Mouse (Mus musculus) embryo, embryonic 10 days (tissue): ENCODE data around the gene Gnat3.
"Not testable (repeated sequence)": the region's sequence is repeated elsewhere in the genome, so short reads cannot be mapped to it uniquely, and the experiment has no call there.

Source experiments
- DNase-seq: peaks from one replicate; pipeline ENCODE4 v3.0.0-alpha.2; 2015; ENCODE audit warnings: low spot score

Gnat3 gene

DNA sequence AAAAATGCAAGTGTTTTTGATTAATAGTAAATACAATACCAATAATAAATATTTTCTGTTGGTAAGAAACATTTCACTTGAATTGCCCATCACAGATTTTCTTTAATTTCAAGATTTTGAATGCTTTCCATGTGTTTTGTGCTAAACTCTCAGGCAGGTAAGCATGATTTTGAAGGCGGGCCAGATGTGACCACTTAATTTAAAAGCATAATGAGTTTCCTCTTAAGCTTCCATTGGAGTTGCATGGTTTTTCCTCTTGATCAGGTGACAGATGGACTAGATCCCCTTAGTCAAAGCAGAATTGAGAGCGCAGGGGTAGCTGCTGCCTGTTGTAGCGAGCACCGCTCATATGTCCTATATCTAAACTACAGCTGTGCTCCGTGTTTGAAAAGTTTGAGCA lies at the start of gene Gnat3:
Gene Gnat3, plus strand, starts transcription at position 301 of the 400 bp plus-strand sequence.
- DNase-seq, result no peak

DNA sequence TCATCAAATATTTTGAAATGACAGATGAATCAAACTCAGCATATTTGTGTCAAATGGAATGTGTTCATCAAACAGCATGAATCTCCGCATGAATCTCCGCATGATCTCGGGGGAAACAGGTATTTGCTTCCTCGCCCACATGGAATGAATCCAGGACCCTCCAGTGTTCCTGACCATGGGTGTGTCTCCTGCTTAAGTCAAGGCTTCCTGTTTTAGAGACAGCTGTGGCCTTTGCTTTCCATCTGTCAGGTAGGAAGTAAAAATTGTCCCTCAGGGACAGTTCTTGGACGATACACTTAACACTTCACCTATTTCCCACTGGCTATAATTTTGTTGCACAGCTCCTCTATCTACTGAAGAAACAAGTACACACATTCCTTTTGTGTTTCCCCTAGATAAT lies 43.4 kb upstream of the Gnat3 start:
- DNase-seq, result no peak

DNA sequence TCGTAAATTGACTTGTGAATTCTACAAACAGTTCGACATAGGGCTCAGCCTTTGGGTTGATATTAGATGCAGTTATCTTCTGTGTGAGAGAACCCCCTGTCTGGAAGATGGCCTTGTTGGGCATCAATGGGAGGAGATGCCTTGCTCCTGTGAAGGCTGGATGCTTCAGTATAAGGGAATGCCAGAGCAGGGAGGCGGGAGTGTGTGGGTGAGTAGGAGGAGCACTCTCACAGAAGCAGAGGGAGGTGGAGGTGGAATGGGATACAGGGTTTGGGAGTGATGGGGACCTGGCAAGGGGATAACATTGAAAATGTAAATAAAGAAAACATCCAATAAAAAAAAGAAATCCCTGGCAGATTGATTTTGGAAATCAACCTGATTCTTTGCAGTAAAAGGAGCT lies 38.7 kb upstream of the Gnat3 start:
- no peak for DNase-seq

DNA sequence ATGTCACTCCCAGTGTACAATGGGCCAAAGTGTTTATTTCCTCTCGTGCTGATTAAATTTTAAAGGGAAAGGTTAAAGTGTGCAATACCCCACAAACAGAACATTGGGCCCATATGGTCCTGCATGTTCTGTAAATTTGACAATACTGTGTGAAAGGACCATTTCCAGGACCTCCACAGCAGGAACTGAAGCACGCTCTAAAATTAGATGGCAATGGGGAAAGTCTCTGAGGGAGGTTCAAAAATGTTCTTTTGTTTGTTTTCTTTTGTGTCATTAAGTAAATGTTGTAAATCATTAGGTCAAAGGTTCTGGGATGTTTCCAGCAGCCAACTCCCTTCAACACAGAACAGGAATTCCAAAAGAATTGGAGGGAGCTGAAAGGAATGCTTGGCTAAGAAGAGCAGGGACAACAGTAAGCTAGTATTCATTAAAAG lies 38.2 kb upstream of the Gnat3 start:
- DNase-seq, result no peak

DNA sequence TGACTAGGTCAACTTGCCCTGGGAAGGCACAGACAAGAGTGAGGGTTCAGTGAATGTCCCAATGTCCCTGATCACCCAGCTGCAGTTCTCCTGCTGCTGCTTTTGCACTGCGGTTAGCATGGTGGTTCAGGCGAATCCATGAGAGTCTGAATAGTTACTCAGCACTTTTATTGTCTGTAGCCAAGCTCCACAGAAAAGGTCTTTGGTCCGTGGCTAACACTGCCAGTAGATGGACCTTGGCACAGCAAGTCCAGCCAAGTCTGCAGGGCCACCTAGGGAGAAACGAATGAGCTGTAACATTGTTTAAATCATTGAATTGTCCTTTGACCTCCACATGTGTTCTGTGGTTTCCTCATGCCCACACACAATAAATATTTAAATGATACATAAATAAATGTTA lies 33.9 kb upstream of the Gnat3 start:
- peak; percentile 23 for DNase-seq

DNA sequence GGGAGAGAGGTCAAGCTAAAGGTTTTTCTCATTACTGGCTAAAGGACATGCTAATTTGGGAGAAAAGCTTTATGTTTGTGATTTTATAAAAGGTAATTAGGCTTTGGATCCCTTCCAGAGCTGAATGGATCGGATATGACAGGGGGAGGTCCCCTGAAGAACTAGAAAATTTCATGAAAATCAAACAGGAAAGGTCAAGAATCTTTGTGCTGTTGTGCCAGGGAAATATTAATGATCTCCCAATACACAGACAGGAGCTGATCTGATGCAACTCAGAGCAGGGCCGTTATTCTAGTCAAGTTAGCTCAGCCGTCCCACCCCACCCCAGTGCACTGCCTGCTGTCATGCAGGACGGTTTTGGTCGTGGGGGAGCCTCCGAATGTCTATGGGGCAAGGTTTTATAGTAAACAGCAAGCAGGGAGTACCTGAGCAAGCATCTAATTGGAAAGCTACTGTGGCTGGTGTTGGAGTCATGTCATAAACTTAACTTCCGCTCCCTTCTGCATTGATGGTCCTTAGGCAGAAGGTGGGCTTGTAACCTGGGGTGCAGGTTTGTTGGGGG lies 33.3 kb upstream of the Gnat3 start:
- no peak for DNase-seq

DNA sequence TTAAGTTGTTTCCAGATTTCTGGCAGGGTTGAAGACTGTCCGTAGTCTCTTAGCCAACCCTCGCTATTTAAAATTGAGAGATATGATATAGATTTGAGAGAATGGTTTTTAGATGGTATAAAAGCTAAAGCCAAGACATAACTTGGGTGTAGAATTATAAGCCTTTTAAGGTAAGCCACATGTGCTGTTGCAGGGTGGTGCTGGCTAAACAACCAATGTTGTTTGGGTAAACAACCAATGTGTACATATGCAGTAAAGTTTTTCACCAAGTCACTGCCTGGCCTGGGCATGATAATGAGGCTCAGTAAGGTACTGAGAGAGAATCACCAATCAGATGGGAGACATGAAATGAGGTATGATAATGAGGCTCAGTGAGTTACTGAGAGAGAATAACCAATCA lies 30.8 kb upstream of the Gnat3 start:
- not testable (repeated sequence) for DNase-seq

DNA sequence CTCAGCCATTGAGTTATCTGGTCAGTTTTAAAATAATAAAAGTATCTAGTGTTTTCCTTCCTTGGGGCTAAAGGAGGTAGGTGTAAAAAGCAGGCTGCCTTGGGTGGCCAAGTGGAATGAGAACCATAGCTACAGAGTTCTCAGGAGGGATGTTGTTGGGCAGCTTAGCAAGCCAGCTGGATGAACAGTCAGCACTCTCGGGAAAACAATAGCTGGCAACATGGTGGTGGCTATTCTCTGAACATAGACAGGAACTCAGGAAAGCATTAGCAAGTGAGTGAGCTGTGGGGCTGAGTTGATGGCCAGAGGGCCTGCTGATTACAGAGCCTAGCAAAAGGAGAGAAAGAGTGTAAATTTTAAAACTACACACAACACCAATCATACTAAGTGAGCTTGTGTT lies 27.8 kb upstream of the Gnat3 start:
- no peak for DNase-seq

DNA sequence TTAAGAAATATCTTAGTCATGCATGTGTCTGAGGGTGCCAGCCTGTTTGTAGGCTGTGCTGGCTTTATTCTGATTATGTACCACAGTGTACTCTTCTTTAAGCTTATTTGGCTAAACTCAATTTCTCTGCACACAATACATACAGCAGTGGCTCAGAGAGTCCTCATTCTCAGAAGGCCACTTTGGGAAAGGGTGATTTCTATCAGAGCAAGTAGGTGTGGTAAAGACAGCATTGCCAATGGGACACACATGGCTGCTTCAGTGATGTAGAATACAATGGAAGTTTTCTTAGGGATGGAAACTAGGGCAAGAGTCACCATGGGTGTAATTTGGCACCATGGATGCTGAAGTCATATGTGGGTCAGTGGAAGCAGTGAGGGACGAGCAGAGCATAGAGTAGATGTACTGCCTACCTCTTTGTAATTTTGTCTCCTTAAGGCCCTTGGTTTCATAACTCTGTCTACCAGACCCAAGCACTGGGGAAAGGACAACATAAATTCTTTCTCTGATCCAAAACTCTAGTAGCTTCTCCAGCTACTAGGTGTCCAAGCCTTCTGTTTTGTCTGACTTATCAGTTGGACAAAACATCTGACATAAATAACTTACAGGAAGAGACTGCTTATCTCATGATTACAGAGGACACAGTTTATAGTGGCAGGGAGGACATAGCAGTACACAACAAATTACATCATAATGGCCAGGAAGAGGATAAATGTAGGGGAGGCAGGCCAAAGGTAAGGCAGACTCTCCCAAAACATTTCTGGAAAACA lies 24.0 kb upstream of the Gnat3 start:
- DNase-seq, result no peak

DNA sequence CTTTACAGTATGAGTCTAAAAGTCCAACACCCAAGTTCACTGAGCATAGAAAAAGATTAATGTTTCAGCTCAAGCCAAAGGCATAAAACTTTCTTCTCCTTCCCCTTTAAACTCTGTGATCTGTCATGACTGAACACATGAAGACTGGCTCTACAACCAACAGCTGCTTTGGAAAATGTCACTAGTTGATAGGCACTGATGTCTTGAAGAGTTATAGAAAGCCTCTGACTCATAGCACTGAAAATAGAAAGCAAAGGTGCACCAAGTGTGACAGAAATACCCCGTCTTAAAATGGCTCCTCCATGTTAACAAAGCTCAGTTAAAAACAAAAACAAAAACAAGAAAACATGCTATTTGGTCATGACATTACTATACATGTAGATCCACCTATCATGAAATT lies 5.9 kb upstream of the Gnat3 start:
- DNase-seq, result no peak

DNA sequence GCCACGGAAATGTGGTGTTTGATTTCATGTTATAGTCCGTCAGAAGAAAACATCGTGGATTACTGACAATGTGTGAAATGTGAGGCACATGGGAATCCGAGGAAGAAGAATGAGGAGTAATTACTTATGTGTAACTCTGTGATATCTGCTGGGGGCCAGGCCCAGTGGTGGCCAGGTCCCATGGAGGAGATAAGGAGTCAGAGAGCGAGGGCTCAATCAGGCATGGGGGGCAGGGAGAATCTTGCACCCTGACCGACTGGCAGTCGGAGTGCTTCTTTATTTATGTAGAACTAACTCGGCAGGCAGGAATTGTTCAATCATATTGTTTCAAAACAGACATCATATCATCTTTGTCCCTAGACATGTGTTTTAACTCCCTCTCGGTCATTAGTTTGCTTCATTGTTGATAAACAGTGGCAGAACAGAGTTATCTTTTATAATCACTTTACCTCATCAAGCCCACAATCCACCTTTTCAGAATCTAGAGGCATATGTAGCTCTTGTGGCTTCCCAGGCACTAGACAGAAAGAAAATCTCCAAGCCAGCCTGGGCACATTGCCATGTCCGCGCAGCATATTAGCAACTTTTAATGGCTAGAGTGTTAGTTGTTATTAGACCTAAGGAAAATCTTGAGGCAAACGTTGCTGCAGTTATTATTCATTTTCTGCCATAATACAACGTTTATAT lies 7.5 kb downstream of the Gnat3 start:
- DNase-seq, result no peak

DNA sequence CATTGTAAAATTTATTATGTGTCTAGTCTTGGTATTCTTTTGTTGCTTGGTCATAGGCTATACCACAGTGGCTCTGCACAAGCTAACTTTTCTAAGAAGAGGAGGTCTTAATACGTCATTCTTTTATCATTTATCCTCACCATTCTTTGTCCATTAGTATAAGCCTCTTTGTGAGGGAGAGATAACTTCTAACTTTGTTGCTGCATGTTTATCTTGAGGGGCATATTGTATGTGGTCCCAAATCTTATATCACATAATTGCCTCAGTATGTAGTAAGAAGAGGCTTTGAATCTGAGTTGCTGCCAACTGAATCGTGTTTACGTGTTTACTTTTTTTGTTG lies 8.0 kb downstream of the Gnat3 start:
- no peak for DNase-seq

DNA sequence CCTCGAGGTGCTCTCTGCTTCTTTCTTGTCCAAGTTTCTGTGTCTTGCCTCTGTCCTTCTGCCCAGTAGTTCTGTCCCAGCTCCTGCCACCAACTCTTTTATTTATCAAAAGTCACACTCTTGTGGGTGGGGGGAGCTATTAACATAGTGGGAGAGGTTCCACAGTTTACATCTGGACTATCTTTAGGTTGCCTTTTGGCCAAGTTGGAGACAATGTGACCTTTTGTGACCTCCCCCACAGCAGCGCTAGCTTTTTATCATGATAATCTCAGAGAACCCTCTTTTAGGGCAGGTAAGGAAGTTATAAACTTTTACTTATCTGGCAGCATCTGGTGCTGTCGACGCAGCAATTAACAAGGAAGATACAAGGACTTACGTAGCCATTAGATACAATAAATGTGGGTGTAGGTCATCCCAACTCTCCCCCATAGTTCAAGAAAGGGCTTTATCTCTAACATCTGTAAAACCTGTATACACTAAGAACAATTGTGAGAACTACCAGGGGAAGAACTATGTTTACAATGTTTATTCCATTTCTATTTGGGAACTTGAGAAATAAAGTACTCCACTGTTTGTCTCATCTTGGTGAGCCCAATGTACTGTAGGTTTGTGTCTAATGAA lies 18.3 kb downstream of the Gnat3 start:
- no peak for DNase-seq

DNA sequence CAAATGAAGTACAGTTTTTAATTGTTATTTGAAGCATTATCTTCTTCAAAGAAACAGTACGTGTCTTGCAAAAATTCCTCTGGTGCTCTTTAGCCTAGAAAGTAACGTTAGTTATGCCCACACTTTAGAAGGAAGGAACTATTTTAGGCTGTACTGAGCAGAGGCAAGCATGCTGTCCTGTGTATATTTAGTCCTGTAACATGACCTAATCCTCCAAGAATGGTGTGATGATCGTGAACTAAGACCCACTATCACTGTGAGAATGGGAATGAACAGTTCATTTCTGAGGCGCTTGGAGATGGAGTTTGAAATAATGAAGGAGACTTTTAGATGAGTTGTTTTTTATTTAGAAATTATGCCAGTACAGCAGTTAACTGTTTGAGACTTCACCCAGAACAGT lies 20.4 kb downstream of the Gnat3 start:
- DNase-seq, result no peak

DNA sequence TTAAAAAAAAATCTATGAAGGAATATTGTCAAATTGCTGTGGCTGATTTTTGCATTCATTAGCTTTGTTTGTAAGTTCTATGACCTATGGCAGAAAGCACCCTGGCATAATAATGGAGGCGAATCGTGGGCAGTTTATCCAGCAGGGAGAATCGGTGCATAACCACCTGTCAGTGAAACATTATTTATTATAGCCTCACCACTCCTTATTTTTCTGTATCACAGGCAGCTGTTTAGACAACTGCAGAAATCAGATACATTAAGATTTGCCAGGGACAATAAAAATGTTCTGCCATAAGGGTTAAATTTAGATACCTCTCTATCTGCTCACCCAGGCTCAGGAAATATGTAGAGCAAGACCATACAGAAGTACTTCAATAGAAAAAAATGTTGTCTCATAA lies 22.2 kb downstream of the Gnat3 start:
- DNase-seq, result no peak

DNA sequence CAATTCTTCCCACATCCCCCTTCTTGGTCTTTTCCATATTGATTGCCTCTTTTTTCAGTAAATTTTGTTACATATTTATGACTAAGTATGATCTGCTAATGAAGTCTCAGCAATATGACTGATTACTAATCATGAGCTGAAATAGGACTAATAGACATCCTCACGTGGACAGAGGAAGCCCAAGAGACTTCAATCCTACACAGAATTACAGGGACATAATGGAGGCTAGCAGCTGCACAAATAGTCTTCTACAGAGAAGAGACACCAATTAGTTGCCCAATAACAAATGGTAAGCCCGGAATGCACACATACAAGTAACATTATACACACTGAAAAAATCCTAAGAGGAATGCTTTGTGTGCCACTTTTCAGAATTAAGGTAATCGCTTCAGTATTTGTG lies 24.3 kb downstream of the Gnat3 start:
- no peak for DNase-seq

DNA sequence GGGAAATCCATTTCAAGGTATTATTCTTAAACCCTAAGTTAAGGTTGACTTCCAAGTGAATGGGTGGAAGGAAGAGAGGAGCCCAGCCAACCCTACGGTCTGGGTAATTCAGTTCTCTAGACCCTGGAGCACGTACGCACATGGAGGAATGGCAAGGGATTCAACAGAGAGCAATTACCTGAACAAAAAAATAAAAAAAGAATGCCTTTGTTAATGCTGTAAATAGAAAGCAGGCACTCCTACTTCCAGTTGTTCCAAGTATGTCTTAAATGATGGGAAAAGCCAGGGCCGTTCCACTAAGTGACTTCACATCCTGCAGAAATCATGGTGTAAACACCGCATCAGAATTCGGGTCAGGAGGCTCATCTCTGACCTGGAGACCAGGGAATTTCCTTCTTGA lies 28.3 kb downstream of the Gnat3 start:
- DNase-seq, result no peak

DNA sequence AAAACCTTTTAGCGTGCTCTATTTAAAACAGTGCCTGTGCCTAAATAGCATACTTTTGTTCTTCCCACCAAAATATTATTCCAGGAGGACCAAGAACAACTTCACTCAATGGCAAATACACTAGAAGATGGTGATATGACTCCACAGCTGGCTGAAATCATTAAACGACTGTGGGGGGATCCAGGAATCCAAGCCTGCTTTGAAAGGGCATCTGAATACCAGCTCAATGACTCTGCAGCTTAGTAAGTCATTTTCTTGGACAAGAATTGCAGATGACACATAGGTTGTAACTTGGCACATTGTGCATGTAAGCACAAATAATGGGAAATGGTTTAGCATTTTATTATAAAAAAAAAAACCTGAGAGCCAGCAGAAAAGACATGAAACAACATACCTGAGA lies 37.2 kb downstream of the Gnat3 start:
- DNase-seq, result no peak

DNA sequence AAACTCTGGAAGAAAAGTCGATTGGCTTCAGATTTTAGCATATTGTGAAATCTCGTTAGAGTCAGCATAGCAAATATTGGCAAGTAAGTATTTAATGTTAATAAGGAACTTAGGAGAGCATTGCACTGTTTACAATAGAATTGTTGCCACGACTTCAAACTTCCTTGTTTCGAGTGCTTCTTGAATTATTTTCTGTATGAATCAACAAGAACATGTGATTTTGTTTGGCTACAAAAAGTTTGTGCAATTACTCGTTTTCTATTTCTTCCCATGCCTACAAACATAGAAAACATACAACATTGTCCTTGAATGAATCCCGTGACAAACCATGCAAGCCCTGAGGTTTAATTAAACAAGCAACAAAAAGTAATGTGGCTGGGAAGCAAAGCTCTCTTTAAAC lies 37.8 kb downstream of the Gnat3 start:
- no peak for DNase-seq

DNA sequence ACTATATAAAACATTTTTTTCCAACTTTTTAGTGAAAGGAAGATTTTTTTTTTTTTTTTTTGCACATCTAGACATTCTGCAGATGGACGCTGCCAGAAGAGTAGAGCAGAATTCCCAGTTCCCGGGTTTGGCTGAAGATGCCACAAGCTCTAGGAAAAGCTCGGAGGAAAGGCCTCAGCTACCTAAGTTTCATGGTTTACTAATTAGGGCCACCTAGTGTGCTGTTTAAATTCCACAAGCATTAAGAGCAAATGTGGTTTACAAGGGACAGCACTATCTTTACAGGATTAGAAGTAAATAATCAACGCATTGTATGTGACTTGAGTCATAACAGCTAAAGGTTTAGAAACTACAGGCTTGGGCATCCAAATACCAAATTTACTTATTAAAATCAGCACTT lies 39.3 kb downstream of the Gnat3 start:
- no peak for DNase-seq

DNA sequence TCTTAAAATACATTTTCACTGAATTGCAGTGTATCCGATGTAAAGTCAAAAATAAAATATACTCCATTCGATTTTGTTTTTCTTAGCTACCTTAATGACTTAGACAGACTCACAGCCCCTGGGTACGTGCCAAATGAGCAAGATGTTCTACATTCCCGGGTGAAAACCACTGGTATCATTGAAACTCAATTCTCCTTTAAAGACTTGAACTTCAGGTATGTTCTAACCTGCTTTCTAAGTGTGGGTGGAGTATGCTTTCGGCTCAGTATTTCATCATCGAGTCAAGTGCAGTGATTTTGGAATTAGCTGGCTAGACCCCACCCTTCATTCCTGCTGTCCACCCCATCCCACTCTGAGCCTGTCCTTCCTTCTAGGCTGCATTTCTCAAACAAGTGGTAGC lies 41.3 kb downstream of the Gnat3 start:
- DNase-seq, result no peak

DNA sequence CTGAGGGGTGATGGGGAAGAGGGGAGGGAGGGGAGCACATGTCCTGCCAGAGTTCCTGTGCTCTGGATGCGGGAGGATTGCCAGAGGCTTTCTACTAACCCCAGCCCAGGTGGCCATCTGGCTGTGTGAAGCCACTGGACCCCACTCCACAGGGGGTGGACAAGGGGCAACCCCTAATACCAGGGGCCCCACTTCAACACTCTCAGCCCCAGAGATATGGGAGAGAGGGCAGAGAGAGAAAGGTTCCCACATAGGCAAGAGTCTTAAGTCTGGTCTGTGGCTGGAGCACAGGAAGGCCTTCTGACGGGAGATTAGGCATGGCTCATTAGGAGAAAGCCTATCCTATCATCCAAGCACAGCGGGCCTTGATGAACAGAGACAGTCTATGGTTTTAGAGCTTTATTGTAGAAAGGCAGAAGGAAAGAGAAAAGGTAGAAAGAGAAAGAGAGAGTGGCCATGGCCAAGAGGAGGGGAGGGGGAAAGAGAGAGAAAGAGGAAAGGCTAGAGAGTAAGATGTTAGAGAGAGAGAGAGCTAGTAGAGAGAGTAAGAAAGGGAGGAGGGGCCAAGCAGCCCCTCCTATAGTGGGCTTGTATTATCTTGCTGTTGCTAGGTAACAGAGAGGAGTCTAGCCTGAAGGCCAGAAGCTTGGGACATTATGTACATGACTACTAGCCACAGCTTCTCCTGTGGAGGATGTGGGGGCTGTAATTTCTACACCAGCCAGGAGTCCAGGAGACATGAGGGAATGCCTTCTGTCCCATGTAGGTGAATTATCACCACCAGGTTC lies 42.7 kb downstream of the Gnat3 start:
- DNase-seq, result no peak
